Mouse (Mus musculus) c-Kit-positive CD71-positive TER-119-positive erythroid progenitor cells, embryonic 14.5 days (primary cell): ENCODE measurements around the gene Gfer.

ENCODE experiments used
- DNase-seq: peaks from one replicate; pipeline ENCODE4 v3.0.0-alpha.2; 2013; ENCODE audit warnings: low spot score

Gfer gene

DNA sequence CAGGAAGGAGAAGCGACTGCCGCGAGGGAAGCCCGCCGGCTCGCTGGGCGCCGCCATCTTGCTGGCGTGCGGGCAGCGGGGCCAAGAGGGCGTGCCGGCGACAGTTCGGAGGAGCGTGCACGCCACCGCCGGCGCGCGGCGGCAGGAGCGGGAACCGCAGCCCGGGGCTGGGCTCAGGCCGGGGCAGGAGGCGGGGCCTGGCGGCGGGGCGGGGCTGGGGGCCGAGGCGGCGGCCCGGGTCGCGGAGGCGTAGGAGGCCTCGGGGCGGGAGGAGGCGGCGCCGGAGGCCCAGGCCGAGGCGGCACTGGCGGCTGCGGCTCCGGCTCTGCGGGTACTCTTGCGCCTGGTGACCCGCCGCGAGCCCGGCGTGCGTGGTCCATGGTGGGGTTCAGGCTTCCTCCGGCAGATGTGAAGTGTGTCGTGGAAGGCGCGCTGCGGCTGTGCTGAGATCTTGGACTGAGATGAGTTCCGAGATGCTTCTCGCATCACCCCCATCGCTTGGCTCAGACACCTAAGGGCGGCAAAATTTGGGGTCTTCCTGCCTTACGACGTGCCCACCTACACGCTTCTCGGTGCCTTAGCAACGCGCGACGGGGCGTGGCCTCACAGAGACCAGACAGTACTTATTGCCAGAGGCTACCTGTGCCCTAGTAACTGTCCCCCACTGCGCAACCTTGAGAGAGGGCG, at the start of gene Gfer, which contains the start of gene Noxo1:
Gene Gfer (minus strand): TSS at position 146 of the 687 bp plus-strand sequence.
Gene Noxo1 (plus strand): TSS at position 224 of the 687 bp plus-strand sequence.
- peak; percentile 76 for DNase-seq

DNA sequence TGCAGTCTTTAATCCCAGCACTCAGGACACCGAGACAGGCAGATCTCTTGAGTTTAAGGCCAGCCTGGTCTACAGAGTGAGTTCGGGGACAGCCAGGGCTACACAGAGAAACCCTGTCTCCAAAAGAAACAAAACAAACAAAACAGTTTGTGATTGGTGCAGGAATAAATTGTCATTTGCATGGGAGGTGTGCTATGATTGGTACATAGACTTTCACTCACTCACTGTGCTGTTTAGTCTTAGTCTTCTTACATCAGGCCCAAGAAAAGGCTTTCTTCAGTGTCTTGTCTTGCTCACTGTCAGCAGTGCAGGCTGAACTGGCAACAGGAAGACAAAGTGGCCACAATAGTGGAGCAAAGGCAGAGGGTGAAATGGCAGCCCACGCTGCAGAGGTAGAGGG, 48.4 kb upstream of the Gfer start:
- DNase-seq = no peak

DNA sequence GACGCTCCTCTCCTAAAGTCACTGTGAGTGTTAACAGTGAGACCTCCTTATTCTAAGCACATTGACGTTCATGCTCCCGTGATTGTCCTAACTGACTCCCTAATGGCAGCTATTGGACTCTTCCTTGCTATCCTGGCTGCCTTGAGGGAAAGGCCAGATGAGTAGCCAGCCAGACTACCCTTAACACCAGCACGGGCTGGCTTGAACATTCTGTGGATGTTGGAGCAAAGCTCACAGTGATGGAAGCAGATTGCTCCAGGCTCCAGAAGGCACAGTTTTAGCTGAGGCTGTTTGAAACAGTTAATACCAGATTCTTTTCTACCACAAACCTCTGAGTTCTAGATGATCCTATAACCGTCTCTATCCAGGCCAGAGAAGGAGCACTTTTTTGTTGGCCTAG, 47.9 kb upstream of the Gfer start:
- DNase-seq = no peak

DNA sequence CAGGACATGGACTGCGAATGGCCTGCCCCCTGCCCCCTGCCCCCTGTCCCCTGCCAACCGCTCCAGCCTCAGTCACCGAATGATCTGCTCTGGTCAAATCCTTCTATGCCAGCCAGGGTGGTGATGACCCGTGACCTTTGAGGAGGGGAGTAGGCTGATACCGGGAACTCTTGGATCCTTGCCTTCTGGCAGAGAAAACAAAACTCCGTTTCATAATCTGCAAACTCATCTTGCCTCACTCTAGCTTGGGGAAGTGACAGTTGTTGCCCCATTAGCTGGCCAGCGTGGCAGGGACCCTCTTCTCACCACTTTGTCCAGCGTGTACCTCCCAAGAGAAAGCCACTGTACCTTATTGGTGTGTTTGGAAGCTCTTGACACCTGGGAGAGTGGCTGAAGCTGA, 46.4 kb upstream of the Gfer start:
- DNase-seq = no peak

DNA sequence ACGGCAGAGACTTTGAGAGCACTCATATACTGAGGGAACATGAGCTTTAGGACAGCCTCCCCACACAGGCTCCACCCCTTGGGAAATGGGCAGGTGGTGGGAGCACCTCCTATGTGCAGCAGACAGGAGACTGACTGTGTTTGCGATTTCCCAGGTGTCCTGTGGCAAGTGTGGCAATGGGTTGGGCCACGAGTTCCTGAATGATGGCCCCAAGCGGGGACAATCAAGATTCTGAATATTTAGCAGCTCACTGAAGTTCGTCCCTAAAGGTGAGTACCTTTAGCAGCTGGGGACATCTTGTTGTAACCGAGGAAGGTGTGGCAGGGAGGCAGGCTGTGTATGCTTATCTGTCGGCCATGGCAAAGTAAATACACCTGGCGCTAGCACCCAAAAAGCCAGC, 44.0 kb upstream of the Gfer start:
- no peak for DNase-seq

DNA sequence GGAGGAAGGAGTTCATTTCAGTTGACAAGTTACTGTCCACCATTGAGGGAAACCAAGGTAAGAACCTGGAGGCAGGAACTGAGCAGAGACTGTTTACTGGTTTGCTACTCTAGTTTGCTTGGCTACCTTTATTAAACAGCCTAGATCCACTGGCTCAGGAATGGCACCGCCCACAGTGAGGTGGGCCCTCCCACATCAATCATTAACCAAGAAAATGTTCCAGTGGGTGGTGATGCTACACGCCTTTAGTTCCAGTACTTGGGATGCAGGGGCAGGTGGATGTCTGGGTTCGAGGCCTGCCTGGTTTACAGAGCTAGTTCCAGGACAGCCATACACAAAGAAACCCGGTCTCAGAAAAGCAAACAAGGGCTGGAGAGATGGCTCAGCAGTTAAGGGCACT, 42.3 kb upstream of the Gfer start:
- DNase-seq = no peak

DNA sequence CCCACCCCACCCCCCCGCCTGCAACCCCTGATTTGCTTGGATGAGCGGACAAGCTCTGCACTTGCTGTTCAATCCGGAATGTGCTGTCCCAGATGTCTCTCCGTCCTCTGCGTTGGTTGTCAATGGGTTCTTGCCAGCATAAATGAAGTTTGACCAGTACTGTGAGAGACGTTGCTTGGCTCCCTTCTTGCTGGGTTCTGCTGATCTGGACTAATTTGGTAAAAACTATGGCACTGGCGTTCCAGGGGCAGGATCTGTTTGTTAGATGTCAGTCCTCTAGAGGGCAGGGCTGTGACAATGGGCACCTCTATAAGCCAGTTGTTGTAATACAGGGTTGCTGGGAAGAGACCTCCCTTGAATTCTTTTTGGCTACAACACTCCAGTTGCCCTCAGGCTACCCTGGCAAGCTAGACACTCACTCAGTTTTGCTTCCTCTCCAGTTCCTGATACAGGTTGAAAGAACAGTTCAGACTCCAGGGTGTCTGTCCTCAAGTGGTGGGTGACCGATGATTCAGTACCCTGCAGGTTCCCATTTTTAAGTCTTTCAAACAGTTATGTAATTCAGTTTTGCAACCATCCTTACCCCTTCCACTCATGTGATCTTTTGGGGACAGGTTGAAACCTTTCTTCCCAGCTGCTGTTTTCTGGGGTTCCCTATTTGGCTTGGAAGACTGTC, 41.3 kb upstream of the Gfer start:
- no peak for DNase-seq

DNA sequence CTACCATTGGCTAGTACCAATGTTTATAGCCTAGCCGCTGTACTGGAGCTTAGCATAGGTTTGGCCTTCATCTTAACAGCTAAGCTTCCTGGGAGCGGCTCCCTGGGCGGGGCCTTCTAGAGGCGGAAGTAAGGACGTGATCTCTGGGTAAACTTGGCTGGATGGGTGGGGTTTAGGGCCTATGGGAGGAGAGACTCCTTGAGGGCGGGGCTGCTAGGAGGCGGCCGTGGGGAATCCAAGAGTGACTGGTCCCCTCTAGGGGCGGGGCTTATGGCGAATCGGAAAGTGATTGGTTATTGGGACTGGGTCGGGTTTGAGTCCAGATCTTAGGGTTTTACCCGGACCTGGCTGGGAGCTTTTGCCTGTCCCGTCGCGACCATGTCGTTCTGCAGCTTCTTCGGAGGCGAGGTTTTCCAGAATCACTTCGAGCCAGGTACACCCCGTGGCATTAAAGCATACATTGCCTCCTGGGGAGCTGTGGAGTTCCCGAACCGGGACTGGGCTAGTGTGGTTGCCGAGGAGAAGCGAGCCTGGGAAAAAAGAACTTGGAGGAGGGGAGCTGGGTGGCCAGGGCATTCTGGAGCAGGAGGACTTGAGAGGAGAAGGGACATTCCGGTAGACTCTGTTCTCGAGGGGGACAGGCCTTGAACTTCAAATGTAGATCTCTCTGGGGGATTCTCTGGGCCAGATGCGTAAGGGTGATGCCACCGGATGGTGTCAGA, 40.5 kb upstream of the Gfer start, which contains the start of gene Msrb1:
Gene Msrb1 (plus strand): TSS at position 313 of the 722 bp plus-strand sequence.
- DNase-seq = peak; percentile 100

DNA sequence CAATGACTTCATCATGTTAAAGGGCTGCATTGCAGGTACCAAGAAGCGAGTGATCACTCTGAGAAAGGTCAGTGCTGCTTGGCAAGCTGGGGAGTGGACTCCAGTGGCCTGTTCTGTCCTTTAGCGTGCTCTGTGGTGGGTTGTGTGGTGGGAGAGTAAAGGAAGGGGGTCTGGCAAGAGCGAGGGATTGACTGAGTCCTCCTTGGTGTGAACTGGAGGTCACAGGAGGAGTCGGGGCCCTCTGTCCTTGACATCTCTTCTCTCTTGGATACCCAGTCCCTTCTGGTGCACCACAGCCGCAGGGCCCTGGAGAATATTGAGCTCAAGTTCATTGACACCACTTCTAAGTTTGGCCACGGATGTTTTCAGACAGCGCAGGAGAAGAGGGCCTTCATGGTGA, 39.5 kb upstream of the Gfer start:
- DNase-seq = no peak

DNA sequence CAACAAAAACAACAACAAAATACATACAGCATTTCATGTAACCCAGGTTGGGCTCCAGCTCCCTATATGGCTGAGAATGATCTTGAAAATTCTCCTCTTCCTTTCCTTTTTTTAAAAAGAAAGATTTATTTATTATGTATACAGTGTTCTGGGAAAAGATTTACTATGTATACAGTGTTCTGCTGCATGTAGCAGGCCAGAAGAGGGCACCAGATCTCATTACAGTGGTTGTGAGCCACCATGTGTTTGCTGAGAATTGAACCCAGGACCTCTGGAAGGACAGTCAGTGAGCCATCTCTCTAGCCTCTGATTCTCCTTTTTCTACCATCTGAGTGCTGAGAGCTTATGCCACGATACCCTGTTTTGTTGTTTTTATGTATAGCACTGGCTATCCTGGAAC, 38.6 kb upstream of the Gfer start:
- no peak for DNase-seq

DNA sequence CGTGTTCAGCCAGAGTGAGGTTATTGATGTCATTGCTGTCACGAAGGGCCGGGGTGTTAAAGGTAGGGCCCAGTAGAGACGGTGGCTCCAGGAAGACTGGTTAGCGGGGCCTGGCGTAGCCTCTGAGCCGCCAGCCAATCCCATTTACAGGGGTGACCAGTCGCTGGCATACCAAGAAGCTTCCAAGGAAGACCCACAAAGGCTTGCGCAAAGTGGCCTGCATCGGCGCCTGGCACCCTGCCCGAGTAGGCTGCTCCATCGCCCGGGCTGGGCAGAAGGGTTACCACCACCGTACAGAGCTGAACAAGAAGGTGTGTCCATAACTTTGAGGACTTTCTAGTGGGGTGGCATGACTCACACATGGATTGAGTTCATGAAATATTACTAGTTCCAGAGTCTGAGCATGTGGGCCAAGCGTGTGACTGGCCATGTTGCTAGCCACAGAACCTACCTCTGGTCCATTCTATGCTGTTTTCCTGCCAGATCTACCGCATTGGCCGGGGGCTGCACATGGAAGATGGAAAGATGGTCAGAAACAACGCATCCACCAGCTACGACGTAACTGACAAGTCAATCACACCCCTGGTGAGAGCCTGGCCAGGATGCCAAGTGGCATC, 37.6 kb upstream of the Gfer start:
- no peak for DNase-seq

DNA sequence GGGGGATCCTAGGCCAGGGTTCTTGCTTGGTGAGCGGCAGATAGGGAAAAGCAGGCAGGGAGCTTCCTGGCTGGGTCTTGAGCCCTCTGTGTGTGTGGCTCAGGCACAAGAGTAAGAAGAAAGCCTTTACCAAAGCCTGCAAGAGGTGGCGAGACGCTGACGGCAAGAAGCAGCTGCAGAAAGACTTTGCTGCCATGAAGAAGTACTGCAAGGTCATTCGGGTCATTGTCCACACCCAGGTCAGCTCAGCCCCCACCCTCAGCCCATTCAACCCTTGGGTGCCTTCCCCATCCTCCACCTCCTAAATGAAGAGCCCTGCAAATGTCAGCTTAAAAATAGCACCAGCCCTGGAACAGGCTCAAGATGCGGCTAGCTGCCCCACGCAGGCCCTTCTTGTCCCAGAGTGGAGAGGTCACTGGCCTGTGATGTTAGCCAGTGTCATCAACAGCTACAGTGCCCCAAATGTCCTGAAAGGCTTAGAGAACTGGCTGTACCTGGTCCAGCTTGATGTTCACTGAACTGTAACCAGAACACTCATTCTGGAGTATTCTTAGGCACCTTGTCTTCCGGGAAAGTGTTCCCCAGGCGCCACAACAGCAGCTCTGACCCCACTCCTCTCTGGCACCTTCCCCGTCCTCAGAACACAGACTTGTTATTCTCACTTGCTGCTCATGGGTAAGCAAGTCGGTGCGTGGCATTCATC, 36.4 kb upstream of the Gfer start:
- no peak for DNase-seq

DNA sequence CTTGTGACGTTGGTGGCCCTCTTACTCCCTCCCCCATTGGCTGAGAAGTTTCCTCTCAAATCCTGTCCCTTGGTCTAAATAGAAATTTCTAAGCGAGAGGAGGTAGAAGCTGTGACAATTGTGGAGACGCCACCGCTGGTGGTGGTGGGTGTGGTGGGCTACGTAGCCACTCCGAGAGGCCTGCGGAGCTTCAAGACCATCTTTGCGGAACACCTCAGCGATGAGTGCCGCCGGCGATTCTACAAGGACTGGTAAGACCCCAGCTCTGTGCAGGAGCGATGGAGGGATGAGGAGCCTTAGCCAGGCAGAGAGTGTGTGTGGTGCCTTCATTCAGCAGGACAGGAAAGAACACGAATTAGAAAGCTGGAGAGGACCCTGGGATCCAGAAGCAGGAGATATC, 34.8 kb upstream of the Gfer start:
- DNase-seq = no peak

DNA sequence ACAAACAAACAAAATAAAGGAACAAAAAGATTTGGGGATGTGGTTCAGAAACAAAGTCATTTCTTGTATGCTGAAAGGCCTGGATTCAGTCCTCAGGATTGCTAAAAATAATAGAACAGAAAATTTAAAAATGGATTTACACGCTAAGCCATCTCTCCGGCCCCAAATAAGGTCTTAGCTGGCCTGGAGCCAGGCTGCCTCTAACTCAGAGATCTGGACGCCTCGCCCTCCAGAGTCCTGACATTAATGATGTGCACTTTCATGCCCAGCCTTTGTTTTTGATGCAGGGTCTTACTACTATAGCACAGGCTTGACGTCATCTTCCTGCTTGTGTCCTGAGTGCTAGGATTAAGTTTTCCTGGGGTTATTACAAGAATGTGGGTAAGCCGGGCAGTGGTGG, 33.1 kb upstream of the Gfer start:
- DNase-seq = no peak

DNA sequence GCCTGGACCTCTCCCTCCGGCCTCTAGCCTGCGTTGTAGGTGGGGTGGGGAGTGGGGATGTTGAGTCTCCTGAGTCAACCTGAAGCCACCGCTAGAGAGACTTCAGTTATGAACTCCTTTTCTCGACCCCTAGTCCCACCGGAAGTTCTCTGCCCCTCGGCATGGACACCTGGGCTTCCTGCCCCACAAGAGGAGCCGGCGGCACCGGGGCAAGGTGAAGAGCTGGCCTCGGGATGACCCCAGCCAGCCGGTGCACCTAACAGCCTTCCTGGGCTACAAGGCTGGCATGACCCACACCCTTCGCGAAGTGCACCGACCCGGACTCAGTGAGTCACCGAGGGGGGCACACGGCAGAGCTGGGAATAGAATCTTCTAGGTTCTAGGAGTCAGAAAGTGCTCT, 32.2 kb upstream of the Gfer start:
- no peak for DNase-seq

DNA sequence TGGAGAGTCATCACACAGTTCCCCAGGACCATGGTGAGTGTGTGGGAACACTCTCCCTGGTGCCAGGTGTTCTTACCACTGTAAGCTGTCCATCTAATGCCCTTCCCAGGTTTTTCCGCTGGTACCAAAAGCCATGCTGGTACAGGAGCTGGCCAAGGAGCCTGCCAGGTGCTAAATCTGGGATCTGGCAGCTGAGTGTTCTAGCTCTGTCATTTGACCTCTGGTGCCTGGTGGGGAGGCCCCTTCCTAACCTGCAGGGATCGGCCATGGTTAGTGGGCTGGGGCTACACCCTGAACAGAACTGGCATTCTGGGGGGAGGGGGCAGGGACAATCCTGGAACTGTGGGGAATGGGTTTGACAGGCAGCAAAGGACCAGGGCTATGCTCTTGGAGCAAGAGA, 31.7 kb upstream of the Gfer start, which contains the start of gene Rpl3l:
Gene Rpl3l (plus strand): TSS at position 203 of the 400 bp plus-strand sequence.
- no peak for DNase-seq

DNA sequence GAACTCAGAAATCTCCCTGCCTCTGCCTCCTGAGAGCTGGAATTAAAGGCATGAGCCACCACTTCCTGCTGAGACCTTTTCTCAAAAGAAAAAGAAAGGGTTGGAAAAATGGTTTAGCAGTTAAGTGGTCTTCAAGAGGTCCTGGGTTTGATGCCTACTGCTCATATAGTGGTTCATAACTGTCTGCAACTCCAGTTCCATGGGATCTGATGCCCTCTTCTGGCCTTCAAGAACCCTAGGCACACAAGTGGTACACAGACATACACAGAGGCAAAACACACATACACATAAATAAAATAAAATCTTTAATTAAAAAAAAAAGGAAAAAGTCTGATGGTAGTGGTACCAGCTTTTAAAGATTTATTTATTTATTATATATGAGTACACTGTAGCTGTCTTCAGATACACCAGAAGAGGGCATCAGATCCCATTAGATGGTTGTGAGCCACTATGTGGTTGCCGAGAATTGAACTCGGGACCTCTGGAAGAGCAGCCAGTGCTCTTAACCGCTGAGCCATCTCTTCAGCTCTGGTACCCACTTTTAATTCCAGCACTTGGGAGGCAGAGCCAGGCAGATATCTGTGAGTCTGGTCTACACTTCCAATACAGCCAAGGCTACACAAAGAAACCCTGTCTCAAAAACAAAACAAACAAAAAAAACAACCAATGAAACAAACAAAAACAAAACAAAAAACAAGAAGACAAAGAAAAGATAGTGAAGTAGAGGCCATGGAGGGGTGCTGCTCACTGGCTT, 29.9 kb upstream of the Gfer start:
- no peak for DNase-seq

DNA sequence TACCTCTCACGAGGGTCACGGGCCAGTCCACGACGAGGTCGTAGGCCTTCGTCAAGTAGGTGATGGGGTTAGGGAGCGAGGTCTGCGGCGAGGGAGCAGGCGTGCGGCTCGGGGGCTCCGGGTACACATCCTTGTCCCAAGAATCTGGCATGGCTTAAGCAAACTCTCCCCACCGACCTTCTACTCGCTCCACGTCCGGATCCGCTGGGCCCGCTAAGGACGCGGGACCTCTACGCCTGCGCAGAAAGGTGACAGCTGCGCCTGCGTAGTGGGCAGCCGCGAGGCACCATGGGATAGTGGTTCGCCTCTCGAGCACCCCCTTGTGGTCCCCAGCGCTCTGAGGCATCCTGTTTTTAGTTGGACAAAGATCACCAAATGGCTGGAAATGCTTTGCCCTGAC, 28.2 kb upstream of the Gfer start, which contains the start of gene Ndufb10:
Gene Ndufb10 (minus strand): TSS at position 295 of the 400 bp plus-strand sequence.
- peak; percentile 95 for DNase-seq

DNA sequence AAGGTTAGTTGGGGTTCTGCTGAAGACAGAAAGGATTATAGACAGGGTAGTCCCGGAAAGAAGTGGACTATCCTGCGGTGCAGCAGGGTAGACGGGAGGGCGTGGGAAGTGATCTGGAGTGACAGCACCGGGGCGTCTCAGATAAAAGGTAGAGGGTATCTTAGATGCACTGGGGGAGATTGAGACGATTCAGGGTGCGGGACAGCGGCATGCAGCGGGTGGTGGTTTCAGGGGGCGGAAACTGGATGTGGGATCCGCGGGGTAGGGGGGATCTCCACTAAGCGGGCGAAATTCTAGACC, 27.9 kb upstream of the Gfer start:
- DNase-seq = peak; percentile 62

DNA sequence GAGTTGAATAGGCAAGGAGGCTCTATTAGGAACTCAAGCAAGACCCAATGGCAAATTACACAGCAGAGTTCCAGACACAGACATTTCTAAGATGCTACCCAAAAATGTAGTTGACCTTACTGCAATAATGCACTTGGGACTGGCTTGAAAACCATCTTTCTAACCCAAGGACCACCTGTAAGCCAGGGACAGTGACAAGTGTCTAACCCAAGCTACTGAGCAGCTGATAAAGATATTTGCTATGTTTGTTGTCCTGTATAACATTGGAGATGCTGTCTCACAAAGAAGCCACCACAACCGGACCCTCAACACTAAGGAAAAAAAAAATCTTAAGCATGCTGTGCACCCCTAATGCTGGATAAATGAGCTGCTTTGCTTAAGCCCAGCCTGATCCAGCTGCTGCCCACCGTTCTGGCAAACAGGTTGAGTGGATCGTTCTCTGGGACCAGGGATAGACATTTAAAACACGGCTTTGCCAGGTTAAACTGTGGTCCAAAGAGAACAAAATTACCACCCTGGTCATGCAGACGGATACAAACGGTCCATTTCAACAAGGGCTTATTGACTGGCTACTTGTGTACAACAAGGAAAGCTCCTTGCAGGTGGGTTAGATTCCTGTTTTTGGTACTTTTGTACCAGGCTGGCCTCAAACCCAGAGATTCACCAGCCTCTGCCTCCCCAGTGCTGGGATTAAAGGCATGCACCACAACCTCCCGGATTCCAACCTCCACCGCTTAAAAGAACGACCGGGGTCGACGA, 27.3 kb upstream of the Gfer start:
- peak; percentile 41 for DNase-seq
